Mouse (Mus musculus): ENCODE data around the gene Cyp51. TPM values are rescaled to one million over a fixed set of nuclear protein-coding genes. Genes with fewer than 3 reads are reported as not detected.

Gene Cyp51
- 87.5 and 88.0 TPM in 2 replicates for polyA plus RNA-seq (2012; rRNA removed)

DNA sequence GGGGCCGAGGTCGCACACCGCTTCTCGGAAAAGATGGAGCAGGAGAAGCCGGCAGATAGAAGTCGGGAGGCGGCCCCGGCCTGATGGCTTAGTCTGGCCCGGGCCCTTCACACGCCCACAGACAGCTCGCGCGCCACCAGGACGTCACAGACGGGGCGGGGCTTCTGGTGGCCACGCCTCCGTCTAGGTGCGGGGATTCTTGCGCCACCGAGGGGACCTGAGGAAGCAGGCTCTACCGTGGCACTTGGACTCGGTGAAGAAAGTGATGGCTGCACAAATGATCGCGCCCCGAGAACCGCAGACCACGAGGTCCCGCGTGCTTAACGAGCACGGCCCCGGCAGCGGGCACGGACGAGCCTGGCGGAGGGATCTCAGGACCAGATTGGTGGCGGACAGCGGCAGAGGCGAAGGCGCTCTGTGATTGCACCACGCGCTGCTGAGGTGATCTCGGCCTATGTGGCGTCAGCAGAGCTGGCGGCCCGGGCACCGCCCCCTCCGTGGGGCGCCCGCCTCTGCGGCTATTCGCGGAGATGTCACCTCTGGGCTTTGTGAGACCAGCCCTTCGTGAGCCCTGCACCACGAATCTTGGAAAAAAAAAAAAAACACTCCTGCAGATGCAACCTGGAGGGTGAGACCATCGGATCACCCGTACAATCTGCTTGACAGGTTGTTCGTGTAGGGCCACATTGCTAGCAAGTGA is at the start of gene Cyp51:
Gene Cyp51 (minus strand): TSS at position 406 of the 700 bp plus-strand sequence.

Other genes with a start within 250 kb of the Cyp51 start
- gene Mterf1a, start 210.8 kb downstream of the Cyp51 start, polyA plus RNA-seq (2012; rRNA removed): 6.8 and 7.8 TPM in 2 replicates
- gene Akap9, start 176.7 kb downstream of the Cyp51 start, polyA plus RNA-seq (2012; rRNA removed): 45.4 and 52.2 TPM in 2 replicates
- gene Mterf1b, start 87.6 kb upstream of the Cyp51 start, polyA plus RNA-seq (2012; rRNA removed): 3.8 and 4.6 TPM in 2 replicates